Mouse (Mus musculus): ENCODE results near the gene Tgm4. TPM values are rescaled to one million over a fixed set of nuclear protein-coding genes. Genes with fewer than 3 reads are reported as not detected.
A peak's percentile ranks its signal among the peaks of the same experiment; 100 is the strongest.

Tgm4 gene
- polyA plus RNA-seq (2014; fragmentation: Nextera tagmentation; extraction: Ambion mirVana), result 0.31 TPM in 1 of 2 replicates, not detected in the other

DNA sequence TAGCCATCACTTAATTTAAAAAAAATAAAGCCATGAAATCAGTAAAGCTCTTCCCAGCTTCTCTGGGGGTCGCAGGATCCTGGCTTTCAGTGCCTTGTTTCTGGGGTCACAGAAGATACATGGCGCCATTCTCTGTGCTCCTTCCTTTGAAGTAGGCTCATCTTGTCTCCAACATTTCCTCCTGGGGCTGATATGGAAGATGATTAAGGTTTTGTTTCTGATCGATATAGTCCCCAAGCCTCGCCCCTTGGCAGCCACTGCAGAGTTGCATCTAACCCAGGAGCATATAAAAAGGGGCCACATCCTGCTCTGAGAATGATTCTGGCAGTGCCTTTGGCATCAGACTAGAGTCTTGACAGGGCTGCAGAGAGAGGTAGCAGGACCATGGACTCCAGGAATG lies at the start of gene Tgm4:
Gene Tgm4, plus strand, starts transcription at position 301 of the 400 bp plus-strand sequence.
- 85% methylated on average over 4 of the region's 4 CpGs for WGBS
- Histone ChIP-seq H3K4me2 (replicated peaks; ENCODE audit: low read depth, low read length) (no peak within 1 kb of the TSS), H3K9ac (ENCODE audit: low read depth, low read length) (no peak within 1 kb of the TSS), H3K27ac (ENCODE audit: low read depth, low read length) (no peak within 1 kb of the TSS), H3K36me3 (ENCODE audit: control insufficient read depth, insufficient read depth, low read length) (no peaks in the 10 kb centered on the region), H3K4me1 (ENCODE audit: control insufficient read depth, insufficient read depth, low read length) (no peaks in the 10 kb centered on the region), H3K27me3 (ENCODE audit: control insufficient read depth, insufficient read depth, low read length) (no peaks in the 10 kb centered on the region), H3K4me3 (ENCODE audit: low read length) (no peak within 1 kb of the TSS), H3K9me3 (ENCODE audit: control insufficient read depth, low read length) (no peaks in the 10 kb centered on the region)
- ATAC-seq (ENCODE audit: low FRiP score, low TSS enrichment), result no peak

DNA sequence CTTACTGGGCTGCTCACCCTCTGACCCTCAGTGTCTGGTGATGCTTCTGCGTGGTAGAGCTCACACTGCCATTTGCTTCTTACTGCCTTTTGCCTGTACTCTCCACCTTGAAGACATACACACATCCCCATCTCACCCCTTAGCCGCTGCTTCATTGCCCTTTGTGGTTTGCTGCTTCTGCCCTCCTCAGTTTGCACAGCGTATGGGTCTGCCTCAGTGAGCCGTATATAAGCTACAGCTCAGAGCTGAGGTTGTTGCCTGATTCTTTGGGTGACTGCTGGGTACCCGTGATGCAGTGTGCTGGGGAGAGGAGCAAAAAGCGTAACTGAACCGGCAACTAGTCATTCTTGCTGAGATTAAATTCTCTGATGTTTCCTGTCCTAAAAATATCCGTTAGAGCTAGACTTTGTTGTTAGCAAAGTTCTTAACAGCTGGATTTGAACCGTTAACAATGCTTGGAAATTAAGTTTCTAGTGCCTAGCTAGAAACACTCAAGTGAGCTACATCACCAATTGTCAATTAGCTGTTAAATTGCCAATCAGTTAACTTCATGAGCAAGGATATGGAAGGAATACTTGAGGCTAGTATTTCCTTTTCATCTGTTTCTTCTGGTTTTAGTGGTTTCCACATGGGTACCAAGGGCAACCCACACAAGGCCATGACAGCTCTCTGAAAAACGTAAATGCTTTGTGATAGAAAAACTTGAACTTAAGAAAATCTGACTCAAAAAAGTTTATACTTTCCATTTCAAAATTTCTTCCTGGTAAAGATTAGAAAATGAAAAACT lies 35.9 kb upstream of the Tgm4 start:
- 96% methylated on average over 10 of the region's 10 CpGs for WGBS
- Histone ChIP-seq H3K36me3 (ENCODE audit: control insufficient read depth, insufficient read depth, low read length) (peaks cover 84% of the 10 kb centered on the region), H3K4me1 (ENCODE audit: control insufficient read depth, insufficient read depth, low read length) (no peaks in the 10 kb centered on the region), H3K27me3 (ENCODE audit: control insufficient read depth, insufficient read depth, low read length) (no peaks in the 10 kb centered on the region), H3K27ac (ENCODE audit: low read depth, low read length) (no peak overlapping the region), H3K9me3 (ENCODE audit: control insufficient read depth, low read length) (no peaks in the 10 kb centered on the region), H3K4me2 (replicated peaks; ENCODE audit: low read depth, low read length) (no peak overlapping the region), H3K9ac (ENCODE audit: low read depth, low read length) (no peak overlapping the region), H3K4me3 (ENCODE audit: low read length) (no peak overlapping the region)
- ATAC-seq (ENCODE audit: low FRiP score, low TSS enrichment), result no peak

DNA sequence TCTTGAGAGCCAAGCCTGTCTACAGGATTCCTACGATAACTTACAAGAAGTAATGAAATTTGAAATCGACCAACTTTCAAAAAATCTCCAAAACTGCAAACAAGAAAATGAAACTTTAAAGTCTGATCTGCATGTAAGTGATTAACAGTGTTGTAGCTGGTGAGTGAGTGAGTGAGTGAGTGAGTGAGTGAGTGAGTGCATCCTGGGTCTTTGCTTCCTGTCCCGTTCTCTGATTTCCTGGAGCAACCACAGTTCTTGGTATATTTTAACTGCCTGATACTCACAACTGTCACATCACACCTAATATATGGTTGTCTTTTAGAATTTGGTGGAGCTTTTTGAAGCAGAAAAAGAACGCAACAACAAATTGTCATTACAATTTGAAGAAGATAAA lies 35.3 kb upstream of the Tgm4 start:
- Histone ChIP-seq H3K4me1 (ENCODE audit: control insufficient read depth, insufficient read depth, low read length) (no peaks in the 10 kb centered on the region), H3K4me3 (ENCODE audit: low read length) (no peak overlapping the region), H3K4me2 (replicated peaks; ENCODE audit: low read depth, low read length) (no peak overlapping the region), H3K27ac (ENCODE audit: low read depth, low read length) (no peak overlapping the region), H3K9ac (ENCODE audit: low read depth, low read length) (no peak overlapping the region), H3K27me3 (ENCODE audit: control insufficient read depth, insufficient read depth, low read length) (no peaks in the 10 kb centered on the region), H3K36me3 (ENCODE audit: control insufficient read depth, insufficient read depth, low read length) (peaks cover 84% of the 10 kb centered on the region), H3K9me3 (ENCODE audit: control insufficient read depth, low read length) (no peaks in the 10 kb centered on the region)
- 93% methylated on average over 4 of the region's 4 CpGs for WGBS
- no peak for ATAC-seq (ENCODE audit: low FRiP score, low TSS enrichment)

DNA sequence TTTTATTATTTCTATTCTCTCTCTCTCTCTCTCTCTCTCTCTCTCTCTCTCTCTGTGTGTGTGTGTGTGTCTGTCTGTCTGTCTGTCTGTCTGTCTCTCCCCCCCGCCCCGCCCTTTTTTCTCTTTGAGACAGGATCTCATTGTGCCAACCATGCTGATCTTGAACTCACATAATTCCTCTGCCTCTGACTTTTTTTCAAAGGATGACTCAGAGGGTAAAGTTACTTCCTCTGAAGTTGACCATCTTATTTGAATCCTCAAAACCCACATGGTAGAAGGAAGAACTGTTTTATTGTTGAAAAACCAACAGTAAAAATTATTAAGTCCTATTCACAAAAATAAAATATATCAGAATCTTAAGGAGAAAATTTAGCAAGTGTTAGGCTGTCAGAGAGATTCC lies 29.8 kb upstream of the Tgm4 start:
- H3K4me2 ChIP-seq (replicated peaks; ENCODE audit: low read depth, low read length), result no peak overlapping the region
- H3K27me3 ChIP-seq (ENCODE audit: control insufficient read depth, insufficient read depth, low read length), result no peaks in the 10 kb centered on the region
- H3K9me3 ChIP-seq (ENCODE audit: control insufficient read depth, low read length), result no peaks in the 10 kb centered on the region
- no peak overlapping the region for H3K9ac ChIP-seq (ENCODE audit: low read depth, low read length)
- no peak overlapping the region for H3K4me3 ChIP-seq (ENCODE audit: low read length)
- no peak overlapping the region for H3K27ac ChIP-seq (ENCODE audit: low read depth, low read length)
- no peak for ATAC-seq (ENCODE audit: low FRiP score, low TSS enrichment)
- 88% methylated on average over 2 of the region's 2 CpGs for whole genome bisulfite sequencing
- H3K4me1 ChIP-seq (ENCODE audit: control insufficient read depth, insufficient read depth, low read length), result no peaks in the 10 kb centered on the region
- H3K36me3 ChIP-seq (ENCODE audit: control insufficient read depth, insufficient read depth, low read length), result peaks cover 83% of the 10 kb centered on the region

DNA sequence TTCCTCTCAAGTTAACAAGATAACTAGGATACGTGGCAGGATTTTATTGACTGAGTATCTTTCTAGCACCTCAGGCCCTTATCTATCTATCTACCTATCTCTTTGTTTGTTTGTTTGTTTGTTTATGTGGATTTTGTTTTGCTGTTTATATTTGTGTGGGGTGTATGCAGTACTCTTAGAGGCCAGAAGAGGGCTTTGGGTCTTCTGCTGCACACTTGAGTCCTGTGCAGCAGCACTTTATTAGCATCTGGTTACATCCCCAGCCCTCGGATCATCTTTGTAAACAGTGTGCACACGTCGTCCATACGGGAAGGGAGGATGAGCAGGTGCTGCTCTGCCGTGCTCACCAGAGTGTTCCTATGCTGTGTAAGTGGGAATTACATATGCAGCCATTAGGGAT lies 28.5 kb upstream of the Tgm4 start:
- Histone ChIP-seq H3K4me3 (ENCODE audit: low read length) (no peak overlapping the region), H3K36me3 (ENCODE audit: control insufficient read depth, insufficient read depth, low read length) (peaks cover 86% of the 10 kb centered on the region), H3K4me2 (replicated peaks; ENCODE audit: low read depth, low read length) (no peak overlapping the region), H3K27ac (ENCODE audit: low read depth, low read length) (no peak overlapping the region), H3K9me3 (ENCODE audit: control insufficient read depth, low read length) (no peaks in the 10 kb centered on the region), H3K4me1 (ENCODE audit: control insufficient read depth, insufficient read depth, low read length) (no peaks in the 10 kb centered on the region), H3K9ac (ENCODE audit: low read depth, low read length) (no peak overlapping the region), H3K27me3 (ENCODE audit: control insufficient read depth, insufficient read depth, low read length) (no peaks in the 10 kb centered on the region)
- no peak for ATAC-seq (ENCODE audit: low FRiP score, low TSS enrichment)
- 83% methylated on average over 6 of the region's 6 CpGs for WGBS

DNA sequence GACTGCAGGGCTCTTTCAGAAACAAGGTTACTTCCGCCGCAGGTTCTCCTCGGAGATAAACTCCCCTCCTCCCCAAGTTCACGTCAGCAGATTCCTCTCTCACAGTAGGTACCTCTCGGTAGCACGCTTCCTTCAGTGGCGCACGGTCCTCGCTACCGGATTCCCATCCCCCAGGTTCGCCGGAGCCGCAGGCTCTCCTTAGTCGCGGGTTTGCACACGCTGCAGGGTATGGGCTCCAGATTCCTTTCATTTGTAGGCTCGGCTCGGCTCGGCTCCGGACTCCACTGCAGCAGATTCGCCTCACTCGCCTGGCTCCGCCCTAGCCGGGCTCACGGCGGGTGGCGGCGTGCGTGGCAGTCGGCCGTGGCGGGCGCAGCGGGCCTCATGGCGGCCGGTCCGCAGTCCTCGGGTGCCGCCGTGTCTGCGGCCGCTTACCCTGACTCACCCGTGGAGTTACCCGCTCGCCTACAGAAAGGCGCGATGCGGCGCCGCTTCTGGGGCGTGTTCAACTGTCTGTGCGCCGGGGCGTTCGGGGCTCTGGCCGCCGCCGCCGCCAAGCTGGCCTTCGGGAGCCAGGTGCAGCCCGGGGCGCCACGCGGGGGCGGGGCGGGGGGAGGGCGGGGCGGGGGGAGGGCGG lies 13.4 kb upstream of the Tgm4 start, which contains the start of gene Tmem42:
Gene Tmem42, plus strand, starts transcription at position 332 of the 637 bp plus-strand sequence.
- peaks cover 9% of the 10 kb centered on the region for H3K4me1 ChIP-seq (ENCODE audit: control insufficient read depth, insufficient read depth, low read length)
- peak within 1 kb of the TSS; percentile 59 for H3K4me2 ChIP-seq (replicated peaks; ENCODE audit: low read depth, low read length)
- H3K9me3 ChIP-seq (ENCODE audit: control insufficient read depth, low read length), result no peaks in the 10 kb centered on the region
- peak; percentile 98 for ATAC-seq (ENCODE audit: low FRiP score, low TSS enrichment)
- under 1% methylated on average over 52 of the region's 69 CpGs for WGBS
- H3K9ac ChIP-seq (ENCODE audit: low read depth, low read length), result peak within 1 kb of the TSS; percentile 78
- H3K36me3 ChIP-seq (ENCODE audit: control insufficient read depth, insufficient read depth, low read length), result peaks cover 20% of the 10 kb centered on the region
- H3K27ac ChIP-seq (ENCODE audit: low read depth, low read length), result peak within 1 kb of the TSS; percentile 85
- H3K4me3 ChIP-seq (ENCODE audit: low read length), result peak within 1 kb of the TSS; percentile 62
- H3K27me3 ChIP-seq (ENCODE audit: control insufficient read depth, insufficient read depth, low read length), result no peaks in the 10 kb centered on the region

DNA sequence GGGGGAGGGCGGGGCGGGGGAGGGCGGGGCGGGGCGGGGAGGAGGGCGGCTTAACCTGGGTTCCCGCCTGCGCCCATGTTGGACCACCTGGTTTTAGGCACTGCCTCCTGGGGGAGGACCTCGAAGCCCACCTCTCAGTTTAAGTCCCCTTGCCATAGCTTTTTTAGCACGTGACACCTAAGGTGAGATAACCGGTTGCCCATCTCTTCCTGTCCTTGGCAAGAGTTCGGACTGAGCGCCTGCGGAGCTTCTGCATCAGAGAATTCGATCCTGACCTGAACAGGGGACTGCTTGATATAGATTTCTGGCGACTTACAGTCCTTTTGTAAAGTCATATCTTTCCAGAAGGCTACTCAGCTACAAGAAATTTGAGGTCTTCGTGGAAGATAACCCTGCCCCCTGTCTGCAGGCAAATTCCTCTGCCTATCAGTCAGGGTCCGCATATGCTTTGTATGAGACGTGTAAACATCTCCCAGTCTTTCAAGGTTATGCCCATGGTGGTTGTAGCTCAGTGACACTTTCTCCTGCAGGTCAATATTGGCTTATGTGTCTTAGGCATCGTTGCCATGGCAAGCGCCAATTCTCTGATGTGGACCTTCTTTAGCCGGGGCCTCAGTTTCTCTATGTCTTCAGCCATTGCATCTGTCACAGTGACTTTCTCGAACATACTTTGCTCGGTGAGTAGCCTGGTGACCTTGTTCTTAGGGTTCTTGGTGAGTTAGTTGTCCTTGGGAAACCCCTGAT lies 12.7 kb upstream of the Tgm4 start:
- no peaks in the 10 kb centered on the region for H3K9me3 ChIP-seq (ENCODE audit: control insufficient read depth, low read length)
- WGBS, result 46% methylated on average over 16 of the region's 24 CpGs
- H3K4me3 ChIP-seq (ENCODE audit: low read length), result peak overlapping the region; percentile 62
- H3K36me3 ChIP-seq (ENCODE audit: control insufficient read depth, insufficient read depth, low read length), result peaks cover 14% of the 10 kb centered on the region
- peak overlapping the region; percentile 59 for H3K4me2 ChIP-seq (replicated peaks; ENCODE audit: low read depth, low read length)
- peak; percentile 25 for ATAC-seq (ENCODE audit: low FRiP score, low TSS enrichment)
- no peak overlapping the region for H3K27ac ChIP-seq (ENCODE audit: low read depth, low read length)
- no peaks in the 10 kb centered on the region for H3K27me3 ChIP-seq (ENCODE audit: control insufficient read depth, insufficient read depth, low read length)
- H3K9ac ChIP-seq (ENCODE audit: low read depth, low read length), result peak overlapping the region; percentile 78; the same call in 1 of the 2 replicates
- peaks cover 9% of the 10 kb centered on the region for H3K4me1 ChIP-seq (ENCODE audit: control insufficient read depth, insufficient read depth, low read length)

DNA sequence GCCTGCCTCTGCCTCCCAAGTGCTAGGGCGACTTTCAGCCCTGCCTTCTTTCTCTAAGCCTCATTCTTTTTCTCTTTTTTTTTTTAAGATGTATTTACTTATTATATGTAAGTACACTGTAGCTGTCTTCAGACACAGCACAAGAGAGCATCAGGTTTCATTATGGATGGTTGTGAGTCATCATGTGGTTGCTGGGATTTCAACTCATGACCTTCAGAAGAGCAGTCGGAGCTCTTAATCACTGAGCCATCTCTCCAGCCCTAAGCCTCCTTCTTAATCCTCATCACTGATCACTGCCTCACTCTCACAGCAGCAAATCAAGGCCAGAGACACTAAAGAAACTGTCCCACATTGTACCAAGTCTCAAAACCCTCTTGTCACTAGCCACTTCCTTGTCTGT lies 10.3 kb upstream of the Tgm4 start:
- WGBS, result 83% methylated on average over 2 of the region's 2 CpGs
- Histone ChIP-seq H3K4me3 (ENCODE audit: low read length) (no peak overlapping the region), H3K27ac (ENCODE audit: low read depth, low read length) (no peak overlapping the region), H3K27me3 (ENCODE audit: control insufficient read depth, insufficient read depth, low read length) (no peaks in the 10 kb centered on the region), H3K4me2 (replicated peaks; ENCODE audit: low read depth, low read length) (no peak overlapping the region), H3K9ac (ENCODE audit: low read depth, low read length) (no peak overlapping the region), H3K36me3 (ENCODE audit: control insufficient read depth, insufficient read depth, low read length) (no peaks in the 10 kb centered on the region), H3K9me3 (ENCODE audit: control insufficient read depth, low read length) (no peaks in the 10 kb centered on the region), H3K4me1 (ENCODE audit: control insufficient read depth, insufficient read depth, low read length) (peaks cover 9% of the 10 kb centered on the region)
- no peak for ATAC-seq (ENCODE audit: low FRiP score, low TSS enrichment)
